Mouse (Mus musculus) brain, embryonic 18.5 days (tissue): ENCODE measurements around the gene Cenpn.
A peak's percentile ranks its signal among the peaks of the same experiment; 100 is the strongest.

Experiments used
- DNase-seq: peaks from one replicate; pipeline ENCODE4 v3.0.0-alpha.2; 2012; ENCODE audit warnings: low read depth, low spot score

Cenpn gene

DNA sequence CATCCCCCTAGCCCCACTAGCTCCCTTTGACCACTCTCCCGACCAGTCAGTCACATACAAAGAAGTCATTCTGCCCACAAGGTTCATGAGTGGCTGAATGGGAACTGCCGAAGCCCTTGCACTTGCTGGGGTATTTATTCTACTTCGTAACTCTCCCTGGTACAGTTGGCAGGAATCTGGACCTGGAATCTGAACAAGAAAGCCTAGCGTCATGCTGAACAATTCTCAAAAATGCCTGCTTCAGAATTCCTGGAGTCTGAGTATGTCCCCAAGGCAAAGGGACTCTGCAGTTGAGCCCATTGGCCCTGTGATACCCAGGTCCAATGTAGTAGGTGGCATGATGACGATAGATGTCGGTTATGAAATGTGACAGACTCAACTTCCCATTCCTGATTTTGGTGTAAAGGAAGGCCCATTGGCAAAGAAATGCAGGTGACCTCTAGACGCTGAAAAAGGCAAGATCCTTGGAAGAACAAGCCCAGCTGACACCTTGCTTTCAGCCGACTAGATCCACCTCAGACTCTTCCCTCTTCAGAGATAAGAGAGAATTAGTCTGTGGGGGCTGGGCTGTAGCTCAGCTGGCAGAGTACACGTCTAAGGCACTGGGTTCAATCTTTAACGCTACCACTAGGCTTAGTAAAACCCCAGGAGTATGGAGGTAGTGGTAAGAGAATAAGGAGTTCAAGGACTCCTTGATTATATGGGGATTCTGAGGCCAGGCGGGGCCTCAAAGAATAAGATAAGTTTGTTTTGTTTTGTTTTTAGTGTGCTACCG lies 20.9 kb downstream of the Cenpn start:
- no peak for DNase-seq

GRCm38 (mm10) chr8:116943161-116943554 lies 21.6 kb downstream of the Cenpn start, which contains the start of gene Atmin:
Gene Atmin (plus strand): TSS chr8:116943393.
- DNase-seq, result peak; percentile 56

DNA sequence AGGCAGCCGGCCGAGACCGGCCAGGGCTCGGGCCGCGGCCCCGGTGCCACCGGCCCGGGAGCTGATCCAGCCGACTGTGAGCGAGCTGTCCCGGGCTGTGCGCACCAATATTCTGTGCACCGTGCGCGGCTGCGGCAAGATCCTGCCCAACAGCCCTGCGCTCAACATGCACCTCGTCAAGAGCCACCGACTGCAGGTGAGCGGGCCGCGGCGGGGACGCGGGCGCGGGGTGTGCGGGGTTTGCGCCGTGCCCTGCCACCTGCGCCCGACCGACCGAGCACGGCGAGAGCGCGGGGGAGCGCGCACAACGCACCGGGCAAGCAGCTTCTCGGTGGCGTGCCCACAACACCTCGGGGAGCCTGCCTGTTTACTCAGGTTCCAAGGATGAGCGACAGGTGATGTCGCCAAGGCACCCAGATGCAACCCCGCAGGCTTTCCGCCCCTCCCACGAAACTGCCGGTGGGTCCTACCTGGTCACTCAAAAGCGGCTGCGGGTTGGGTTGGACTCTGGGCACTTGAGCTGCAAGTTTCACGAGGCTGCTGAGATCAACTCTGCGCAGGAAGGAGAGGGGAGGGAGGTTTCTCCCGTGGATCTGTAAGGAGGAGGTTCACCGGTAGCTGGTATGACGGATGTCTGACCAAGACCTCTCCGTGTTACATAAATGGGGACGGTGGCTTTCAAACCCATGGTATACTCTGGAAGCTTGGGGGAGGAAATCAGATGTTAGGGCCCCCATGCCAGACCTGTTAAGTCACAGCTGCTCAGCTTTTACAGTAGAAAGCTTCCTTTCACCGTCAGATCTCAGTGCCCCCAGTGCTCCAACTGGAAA lies 22.2 kb downstream of the Cenpn start:
- DNase-seq, result no peak

DNA sequence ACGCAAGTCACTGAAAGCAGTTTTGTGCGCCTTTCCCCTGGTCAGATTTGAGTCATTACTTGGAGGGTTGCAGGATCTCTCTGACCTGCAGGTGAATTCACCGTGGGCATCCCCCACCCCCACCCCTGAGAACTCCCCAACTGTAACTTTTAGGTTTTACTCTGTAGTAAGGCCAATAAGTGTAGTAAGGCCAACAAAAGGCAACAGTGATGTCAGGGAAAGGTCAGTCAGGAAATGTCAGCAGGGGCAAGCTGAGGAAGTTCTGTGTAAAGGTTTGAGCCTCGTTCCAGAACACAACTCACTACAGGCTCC lies 22.8 kb downstream of the Cenpn start:
- DNase-seq, result no peak

DNA sequence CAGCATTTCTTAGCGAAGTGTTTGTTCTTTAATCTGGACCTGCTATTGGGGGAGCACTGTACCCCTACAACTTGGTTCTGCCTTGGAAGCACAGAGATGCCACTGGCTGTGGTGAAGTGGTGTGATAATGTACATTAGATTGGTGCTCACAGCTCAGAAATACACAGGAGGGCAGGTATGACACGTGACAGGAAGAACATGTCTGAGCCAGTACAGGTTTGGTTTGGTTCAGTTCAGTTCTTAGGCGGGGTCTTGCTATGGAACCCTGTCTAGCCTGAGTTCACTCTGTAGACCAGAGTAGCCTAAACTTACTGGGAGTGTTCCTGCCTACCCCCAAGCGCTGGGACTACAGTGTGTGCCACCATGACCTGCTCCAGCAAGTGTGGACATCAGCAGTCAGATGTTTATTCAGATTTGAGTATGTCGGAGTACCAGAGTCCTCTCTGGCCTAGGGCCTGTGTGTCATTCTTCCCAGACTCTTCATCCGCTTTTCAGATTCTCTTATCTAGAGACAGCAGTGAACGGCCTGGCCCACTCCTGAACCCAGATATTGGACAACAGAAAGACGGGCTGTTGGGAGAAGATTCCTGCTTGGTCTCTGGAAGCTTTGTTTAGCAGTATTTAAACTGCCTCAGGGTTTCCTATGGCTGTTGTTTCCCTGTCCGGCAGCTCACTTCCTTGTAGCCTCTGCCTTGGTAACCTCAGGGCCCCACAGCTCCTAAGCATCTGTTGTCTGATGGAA lies 23.8 kb downstream of the Cenpn start:
- DNase-seq, result no peak

GRCm38 (mm10) chr8:116946268-116946838 lies 24.8 kb downstream of the Cenpn start:
- DNase-seq, result no peak

- DNase-seq, result no peak
These were observed 25.3 kb downstream of the Cenpn start for GRCm38 (mm10) chr8:116946851-116947250.

DNA sequence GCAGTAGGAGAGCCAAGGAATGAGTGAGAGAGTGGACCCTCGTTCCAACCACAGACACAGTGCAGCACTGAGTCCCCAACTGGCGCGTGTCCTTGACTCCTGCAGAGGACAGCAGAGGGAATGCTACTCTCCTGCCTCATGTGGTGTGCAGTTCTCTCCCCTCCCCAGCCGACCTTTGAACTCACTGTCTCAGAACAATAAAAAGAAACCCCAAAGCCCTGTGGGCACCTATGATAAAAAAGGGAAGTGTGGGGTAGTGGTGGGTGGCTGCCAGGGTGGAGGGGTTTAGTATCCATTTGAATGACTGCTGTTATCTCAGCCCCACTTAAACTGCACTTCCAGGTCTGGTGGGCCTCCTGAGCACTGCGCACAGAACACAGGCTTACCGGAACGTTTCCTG lies 26.1 kb downstream of the Cenpn start:
- DNase-seq, result no peak

DNA sequence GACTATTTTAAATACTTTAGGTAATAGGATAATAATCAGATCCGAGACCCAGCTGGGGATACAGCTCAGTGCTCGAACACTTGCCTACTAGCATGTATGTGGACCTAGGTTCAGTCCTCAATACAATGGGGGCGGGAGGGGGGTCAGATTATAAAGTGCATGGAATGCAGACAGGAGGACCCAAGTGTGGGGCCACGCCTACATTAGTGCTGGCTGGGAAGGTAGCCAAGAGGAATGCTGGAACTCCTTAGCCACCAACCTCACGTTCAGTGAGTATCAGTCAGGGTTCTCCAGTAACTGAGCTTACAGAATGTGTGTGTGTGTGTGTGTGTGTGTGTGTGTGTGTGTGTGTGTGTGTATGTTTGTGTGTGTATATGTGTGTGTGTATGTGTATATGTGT lies 29.8 kb downstream of the Cenpn start:
- DNase-seq, result no peak

- no peak for DNase-seq
These were observed 30.2 kb downstream of the Cenpn start for GRCm38 (mm10) chr8:116951778-116952177.

DNA sequence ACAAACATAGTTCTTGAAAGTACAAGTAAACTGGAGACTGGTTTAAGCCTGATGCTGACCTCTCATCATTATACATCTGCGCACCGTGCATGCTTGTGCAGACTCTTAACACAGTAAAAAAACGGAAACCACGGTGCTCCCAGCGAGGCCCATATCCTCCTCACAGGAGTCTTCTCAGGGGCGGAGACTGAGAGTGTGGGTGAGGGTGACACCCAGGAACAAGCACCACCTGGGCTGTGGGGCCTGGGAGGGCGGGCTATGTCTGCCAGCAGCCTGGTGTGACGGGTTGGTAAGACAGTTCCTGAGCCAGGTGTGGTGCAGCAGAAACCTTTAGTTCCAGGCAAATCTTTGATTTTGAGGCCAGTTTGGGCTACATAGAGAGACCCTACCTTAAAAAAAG lies 30.9 kb downstream of the Cenpn start:
- no peak for DNase-seq

DNA sequence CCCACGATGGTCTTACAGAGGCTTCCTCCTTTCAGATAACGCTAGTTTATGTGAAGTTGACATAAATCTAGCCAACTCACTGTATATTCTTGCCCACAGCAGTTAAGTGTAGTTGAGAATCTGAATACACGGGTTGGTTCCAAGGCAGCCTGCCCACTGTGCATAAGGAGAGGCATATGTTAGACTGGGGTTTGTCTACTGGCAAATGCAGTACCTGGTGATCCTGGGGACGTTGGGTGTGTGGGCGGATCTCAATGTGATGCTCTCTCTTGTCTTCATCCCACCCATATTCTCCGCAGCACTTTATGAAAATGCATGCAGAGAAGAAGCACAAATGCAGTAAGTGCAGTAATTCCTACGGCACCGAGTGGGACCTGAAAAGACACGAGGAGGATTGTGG lies 32.9 kb downstream of the Cenpn start:
- DNase-seq, result no peak

DNA sequence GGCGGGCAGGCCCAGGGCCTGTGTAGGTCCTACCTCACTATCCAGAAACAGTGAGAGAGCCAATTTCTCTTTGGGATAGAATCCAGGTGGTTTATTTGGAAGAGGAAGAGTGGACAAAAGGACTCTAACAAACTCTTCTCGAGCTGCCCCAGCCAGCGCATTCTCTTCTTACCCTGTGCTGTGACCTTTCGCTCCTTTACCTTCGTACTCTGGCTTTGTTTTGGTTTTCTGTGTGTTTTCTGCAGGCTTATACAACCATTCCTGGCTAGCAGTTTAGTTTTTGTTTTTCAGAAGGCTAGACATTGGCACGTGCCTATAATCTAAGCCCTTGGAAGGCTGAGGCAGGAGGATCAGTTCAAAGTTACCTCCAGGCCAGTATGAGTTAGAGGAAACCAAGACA lies 48.0 kb downstream of the Cenpn start:
- DNase-seq, result no peak

DNA sequence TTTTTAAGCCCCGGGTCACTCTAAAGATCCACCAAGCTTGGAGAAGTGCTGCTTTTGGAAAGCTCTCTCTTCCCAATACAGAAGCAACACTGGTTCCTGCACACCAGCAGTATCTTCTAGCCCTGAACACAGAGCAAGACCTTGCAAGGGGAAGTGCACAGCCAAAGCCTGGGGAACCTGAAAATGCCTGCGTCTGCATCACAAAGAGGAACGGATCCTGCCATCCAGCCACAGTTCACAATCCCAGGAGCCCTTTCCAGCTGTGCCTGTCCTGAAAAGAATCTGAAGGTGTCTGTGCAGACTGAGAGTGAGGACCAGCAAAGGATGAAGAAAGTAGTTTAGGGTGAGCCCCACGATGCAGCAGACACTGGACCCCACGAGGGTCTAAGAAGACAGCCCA lies 53.5 kb downstream of the Cenpn start:
- no peak for DNase-seq

DNA sequence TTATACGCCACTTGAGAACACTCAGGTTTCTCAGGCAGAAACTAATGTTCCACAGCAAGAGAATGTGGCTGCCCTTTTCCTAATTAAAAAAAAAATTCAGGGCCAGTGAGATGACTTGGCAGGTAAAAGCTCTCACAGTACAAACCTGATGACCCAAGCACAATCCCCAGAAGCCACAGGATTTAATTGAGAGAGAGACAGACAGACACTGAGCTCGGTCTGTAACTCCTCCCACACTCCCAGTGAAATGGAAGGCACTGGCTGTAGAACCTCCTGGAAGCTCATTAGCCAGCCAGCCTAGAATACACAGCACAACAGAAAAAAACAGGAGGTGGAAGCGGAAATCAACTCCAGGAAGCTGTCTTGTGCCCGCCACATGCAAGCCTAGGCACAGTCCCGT lies 54.1 kb downstream of the Cenpn start:
- DNase-seq, result no peak

DNA sequence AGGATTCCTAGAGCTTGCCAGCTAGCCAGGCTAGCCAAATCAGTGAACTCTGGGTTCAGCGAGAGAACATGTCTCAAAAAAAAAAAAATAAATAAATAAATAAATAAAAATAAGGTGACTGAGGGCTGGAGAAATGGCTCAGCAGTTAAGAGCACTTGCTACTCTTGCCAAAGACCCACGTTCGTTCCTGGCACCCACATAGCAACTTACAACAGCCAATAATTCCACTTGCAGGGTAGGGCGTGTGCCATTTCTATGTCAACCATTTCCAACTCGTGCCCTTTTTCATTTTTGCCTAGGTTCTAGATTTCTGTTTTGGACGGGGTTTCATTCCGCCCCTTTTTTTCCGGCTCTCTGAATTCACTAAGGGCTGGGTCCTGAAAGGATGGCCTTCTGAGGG lies 56.5 kb downstream of the Cenpn start:
- DNase-seq, result no peak

DNA sequence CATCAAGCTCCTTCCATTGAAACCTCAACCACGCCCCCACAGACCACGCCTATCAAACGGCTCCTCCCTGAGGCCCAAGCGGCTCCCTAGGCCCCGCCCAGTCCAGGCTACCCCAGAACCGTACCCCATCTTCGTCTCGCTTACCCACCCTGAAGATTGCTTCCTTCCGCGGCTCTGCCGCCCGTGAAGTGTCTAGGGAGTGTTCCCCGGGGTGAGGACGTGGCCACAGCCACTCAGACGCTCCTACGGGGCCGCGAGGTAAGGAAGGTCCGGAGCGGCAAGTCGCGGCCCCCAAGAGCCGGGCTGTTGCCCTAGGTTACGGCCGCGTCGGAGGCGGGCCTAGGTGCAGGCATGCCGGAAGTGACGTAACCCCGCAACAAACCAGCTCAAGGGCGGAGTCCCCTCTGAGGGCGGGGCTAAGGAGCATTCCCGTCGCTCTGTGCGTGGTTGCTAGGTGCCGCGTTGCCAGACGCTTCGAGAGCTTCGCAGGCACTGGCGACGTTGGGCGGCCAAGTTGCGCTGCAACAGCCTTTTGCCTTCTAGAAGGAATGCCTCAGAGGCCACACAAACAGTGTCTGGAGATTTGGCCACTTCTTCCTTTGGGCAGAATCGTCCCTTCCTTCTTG lies 57.2 kb downstream of the Cenpn start, which contains the start of gene 1700030J22Rik:
Gene 1700030J22Rik (minus strand): TSS at position 329 of the 626 bp plus-strand sequence.
- peak; percentile 94 for DNase-seq

DNA sequence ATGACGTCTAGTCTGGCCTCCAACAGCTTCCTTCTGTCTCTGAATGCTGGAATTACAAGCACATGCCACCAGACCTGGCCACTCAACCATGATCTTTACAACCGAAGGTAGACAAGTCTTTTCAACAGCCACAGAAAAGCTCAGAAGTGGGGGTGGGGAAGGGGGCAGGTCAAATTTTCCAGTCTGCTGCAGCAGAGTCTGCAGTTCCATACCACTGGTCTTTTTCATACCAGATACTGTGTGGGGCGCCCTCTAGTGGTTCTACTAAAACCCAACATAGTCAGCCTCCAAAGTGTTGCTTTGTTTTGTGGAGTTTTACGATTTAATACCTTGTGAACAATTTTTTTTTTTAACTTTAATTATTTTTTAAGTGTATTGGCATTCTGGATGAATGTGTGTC lies 58.6 kb downstream of the Cenpn start:
- DNase-seq, result no peak

DNA sequence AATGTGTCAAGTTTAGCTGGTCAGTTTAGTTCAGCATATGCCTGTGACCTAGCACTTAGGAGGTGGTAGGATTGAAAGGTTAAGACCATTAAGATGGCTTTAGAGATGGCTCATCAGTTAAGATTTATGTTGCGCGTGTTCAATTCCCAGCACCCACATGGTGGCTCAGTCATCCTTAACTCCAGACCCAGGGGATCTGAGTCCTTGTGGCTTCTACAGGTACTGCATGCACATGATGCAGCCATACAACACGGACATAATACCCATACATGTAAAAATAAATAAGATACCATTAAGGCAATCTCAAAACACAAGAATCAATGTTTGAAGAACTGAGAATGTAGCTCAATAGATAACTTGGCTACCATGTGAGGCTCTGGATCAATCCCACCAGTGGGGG lies 68.3 kb downstream of the Cenpn start:
- DNase-seq, result no peak
